Mouse (Mus musculus) heart, adult 2 months (tissue): ENCODE measurements around the gene Kdm2a.
"Not testable (repeated sequence)": the region's sequence is repeated elsewhere in the genome, so short reads cannot be mapped to it uniquely, and the experiment has no call there.

ENCODE experiments used
- CTCF ChIP-seq: fragments of 200-600 bp; IDR thresholded peaks from 2 replicates; pipeline ENCODE4 v1.8.1; 2022; ENCODE audit warnings: antibody characterized with exemption, mild to moderate bottlenecking, moderate library complexity
- EP300 ChIP-seq: fragments of 200-500 bp; IDR thresholded peaks from 2 replicates; pipeline ENCODE4 v1.6.1; 2011; ENCODE audit warnings: low read depth, low read length, control low read depth; ENCODE audit not compliant: insufficient read depth
- POLR2A ChIP-seq: fragments of 200-500 bp; IDR thresholded peaks from 2 replicates; pipeline ENCODE4 v1.6.1; 2011; ENCODE audit warnings: mild to moderate bottlenecking, low read depth, low read length, control low read depth; ENCODE audit not compliant: insufficient read depth

GRCm38 (mm10) chr19:4382303-4382702 lies 15.8 kb downstream of the Kdm2a start:
- TF ChIP-seq EP300, POLR2A: not testable (repeated sequence)
- TF ChIP-seq CTCF, result peak; percentile 40
